Mouse (Mus musculus): ENCODE measurements around the gene Krtap19-2. TPM values are rescaled to one million over a fixed set of nuclear protein-coding genes. Genes with fewer than 3 reads are reported as not detected.

Gene Krtap19-2
- polyA plus RNA-seq, 1 experiment from 2014 or later: not detected

GRCm38 (mm10) chr16:88823736-88824135 lies 50.3 kb downstream of the Krtap19-2 start:
- no peaks in the 10 kb centered on the region for H3K27me3 ChIP-seq
- 82% methylated on average over 3 of the region's 3 CpGs for WGBS
- no peak overlapping the region for H3K27ac ChIP-seq (replicated peaks)
- no peaks in the 10 kb centered on the region for H3K36me3 ChIP-seq
- no peaks in the 10 kb centered on the region for H3K9me3 ChIP-seq
- no peak overlapping the region for H3K4me3 ChIP-seq
- no peak for ATAC-seq (ENCODE audit: low FRiP score, low read depth)
- no peak overlapping the region for H3K9ac ChIP-seq
- H3K4me2 ChIP-seq: no peak overlapping the region
- H3K4me1 ChIP-seq (replicated peaks): no peaks in the 10 kb centered on the region

Other genes starting within 250 kb of the Krtap19-2 start
- not detected in 2 replicates for gene 2310079G19Rik, start 246.6 kb downstream of the Krtap19-2 start, polyA plus RNA-seq (2015; fragmentation: Nextera tagmentation; extraction: Ambion mirVana)
- not detected in 2 replicates for gene Krtap26-1, start 226.5 kb downstream of the Krtap19-2 start, polyA plus RNA-seq (2015; fragmentation: Nextera tagmentation; extraction: Ambion mirVana)
- gene Krtap27-1, start 202.6 kb downstream of the Krtap19-2 start, polyA plus RNA-seq (2015; fragmentation: Nextera tagmentation; extraction: Ambion mirVana): not detected in 2 replicates
- not detected in 2 replicates for gene 2310061N02Rik, start 166.3 kb downstream of the Krtap19-2 start, polyA plus RNA-seq (2015; fragmentation: Nextera tagmentation; extraction: Ambion mirVana)
- gene Krtap13-1, start 145.4 kb downstream of the Krtap19-2 start, polyA plus RNA-seq (2015; fragmentation: Nextera tagmentation; extraction: Ambion mirVana): not detected in 2 replicates
- gene Krtap13, start 122.6 kb downstream of the Krtap19-2 start, polyA plus RNA-seq (2015; fragmentation: Nextera tagmentation; extraction: Ambion mirVana): not detected in 2 replicates
- gene 2310034C09Rik, start 115.4 kb downstream of the Krtap19-2 start, polyA plus RNA-seq (2015; fragmentation: Nextera tagmentation; extraction: Ambion mirVana): not detected in 2 replicates
- gene 2310057N15Rik, start 100.1 kb downstream of the Krtap19-2 start, polyA plus RNA-seq (2015; fragmentation: Nextera tagmentation; extraction: Ambion mirVana): not detected in 2 replicates
- gene Gm5965, start 96.4 kb downstream of the Krtap19-2 start, polyA plus RNA-seq (2015; fragmentation: Nextera tagmentation; extraction: Ambion mirVana): not detected in 2 replicates
- gene Gm20741, start 62.0 kb downstream of the Krtap19-2 start, polyA plus RNA-seq (2015; fragmentation: Nextera tagmentation; extraction: Ambion mirVana): not detected in 2 replicates
- gene Krtap15, start 54.1 kb downstream of the Krtap19-2 start, polyA plus RNA-seq (2015; fragmentation: Nextera tagmentation; extraction: Ambion mirVana): not detected in 2 replicates
- not detected in 2 replicates for gene Krtap14, start 48.1 kb downstream of the Krtap19-2 start, polyA plus RNA-seq (2015; fragmentation: Nextera tagmentation; extraction: Ambion mirVana)
- gene Krtap19-1, start 4.9 kb downstream of the Krtap19-2 start, polyA plus RNA-seq (2015; fragmentation: Nextera tagmentation; extraction: Ambion mirVana): not detected in 2 replicates
- not detected in 2 replicates for gene Krtap19-3, start 3.8 kb upstream of the Krtap19-2 start, polyA plus RNA-seq (2015; fragmentation: Nextera tagmentation; extraction: Ambion mirVana)
- gene Krtap19-4, start 10.8 kb upstream of the Krtap19-2 start, polyA plus RNA-seq (2015; fragmentation: Nextera tagmentation; extraction: Ambion mirVana): not detected in 2 replicates
- not detected in 2 replicates for gene Krtap19-5, start 22.2 kb upstream of the Krtap19-2 start, polyA plus RNA-seq (2015; fragmentation: Nextera tagmentation; extraction: Ambion mirVana)
- not detected in 2 replicates for gene Krtap19-9b, start 58.0 kb upstream of the Krtap19-2 start, polyA plus RNA-seq (2015; fragmentation: Nextera tagmentation; extraction: Ambion mirVana)
- not detected in 2 replicates for gene Krtap16-3, start 88.6 kb upstream of the Krtap19-2 start, polyA plus RNA-seq (2015; fragmentation: Nextera tagmentation; extraction: Ambion mirVana)
- not detected in 2 replicates for gene Krtap22-2, start 136.5 kb upstream of the Krtap19-2 start, polyA plus RNA-seq (2015; fragmentation: Nextera tagmentation; extraction: Ambion mirVana)
- not detected in 2 replicates for gene Gm10229, start 141.0 kb upstream of the Krtap19-2 start, polyA plus RNA-seq (2015; fragmentation: Nextera tagmentation; extraction: Ambion mirVana)
- gene Krtap6-1, start 157.4 kb upstream of the Krtap19-2 start, polyA plus RNA-seq (2015; fragmentation: Nextera tagmentation; extraction: Ambion mirVana): not detected in 2 replicates
- not detected in 2 replicates for gene Gm10228, start 167.2 kb upstream of the Krtap19-2 start, polyA plus RNA-seq (2015; fragmentation: Nextera tagmentation; extraction: Ambion mirVana)
- not detected in 2 replicates for gene Krtap6-5, start 173.6 kb upstream of the Krtap19-2 start, polyA plus RNA-seq (2015; fragmentation: Nextera tagmentation; extraction: Ambion mirVana)
- not detected in 2 replicates for gene 1110025L11Rik, start 189.7 kb upstream of the Krtap19-2 start, polyA plus RNA-seq (2015; fragmentation: Nextera tagmentation; extraction: Ambion mirVana)
- gene Krtap6-3, start 209.7 kb upstream of the Krtap19-2 start, polyA plus RNA-seq (2015; fragmentation: Nextera tagmentation; extraction: Ambion mirVana): not detected in 2 replicates